Mouse (Mus musculus) megakaryocyte, embryonic 14.5 days (primary cell): Measurements from ENCODE around the gene Hsp90aa1.

ENCODE experiments used
- FLI1 ChIP-seq: IDR thresholded peaks from 2 replicates; pipeline ENCODE4 v1.6.1; 2012; ENCODE audit warnings: low read length, inconsistent platforms, mixed read lengths
- GATA1 ChIP-seq: IDR thresholded peaks from 3 replicates; pipeline ENCODE4 v1.6.1; 2012; ENCODE audit warnings: mixed read lengths, low read length, inconsistent platforms, borderline replicate concordance

DNA sequence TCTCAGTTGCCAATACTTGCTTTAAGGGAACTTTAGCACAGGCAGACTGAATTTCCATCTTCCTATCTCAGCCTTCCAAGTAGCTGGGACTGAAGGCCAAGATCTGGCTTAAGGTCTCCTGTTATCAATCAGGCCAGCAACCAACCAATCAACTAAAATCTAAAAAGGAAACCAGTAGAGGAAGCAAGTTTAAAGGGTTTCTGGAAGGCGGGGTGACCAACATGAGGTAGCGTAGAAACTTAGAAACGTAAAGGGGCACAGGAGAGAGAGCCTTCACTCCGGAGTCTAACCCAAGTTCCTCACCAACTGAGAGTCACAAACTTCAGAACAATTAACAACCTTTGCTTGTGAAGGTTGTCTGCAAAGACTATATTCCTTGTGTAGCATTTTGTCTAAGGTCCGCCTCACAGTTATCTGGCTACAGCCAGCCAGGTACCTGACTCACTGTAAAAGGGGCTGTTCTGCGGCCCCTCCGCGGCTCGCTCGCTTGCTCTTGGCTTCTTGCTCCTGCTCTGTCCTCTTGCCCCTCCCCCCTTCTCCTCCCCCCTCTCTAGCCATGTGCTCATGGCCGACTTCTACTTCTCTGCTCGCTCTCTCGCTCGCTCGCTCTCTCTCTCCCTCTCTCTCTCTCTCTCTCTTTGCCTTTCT lies 3.9 kb downstream of the Hsp90aa1 start:
- TF ChIP-seq GATA1 (no peak), FLI1 (no peak)
